Mouse (Mus musculus): ENCODE data around the gene Steap3.

Gene Steap3

GRCm38 (mm10) chr1:120198151-120198550, 74.4 kb downstream of the Steap3 start:
- no peak for DNase-seq (ENCODE audit: low spot score)

GRCm38 (mm10) chr1:120197189-120197588, 75.3 kb downstream of the Steap3 start:
- DNase-seq (ENCODE audit: low spot score), result peak; percentile 85

DNA sequence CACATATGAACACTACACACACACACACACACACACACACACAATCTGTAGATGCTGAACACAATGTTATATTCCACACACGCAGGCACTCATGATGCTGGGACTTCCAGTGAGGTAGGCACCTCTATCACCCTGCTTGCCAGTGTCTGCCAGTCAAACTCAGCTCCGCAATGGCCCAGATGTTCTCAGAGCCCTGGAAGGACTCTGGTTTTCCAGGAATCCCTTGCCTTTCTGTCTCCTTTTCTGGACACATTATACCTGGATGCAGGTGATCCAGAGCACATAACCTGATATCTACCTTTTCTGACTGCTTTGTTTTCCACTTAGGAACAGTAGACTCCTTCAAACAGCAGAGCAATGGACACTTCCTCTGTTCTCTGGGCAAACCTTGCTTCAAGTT, 75.8 kb downstream of the Steap3 start:
- no peak for DNase-seq (ENCODE audit: low spot score)

DNA sequence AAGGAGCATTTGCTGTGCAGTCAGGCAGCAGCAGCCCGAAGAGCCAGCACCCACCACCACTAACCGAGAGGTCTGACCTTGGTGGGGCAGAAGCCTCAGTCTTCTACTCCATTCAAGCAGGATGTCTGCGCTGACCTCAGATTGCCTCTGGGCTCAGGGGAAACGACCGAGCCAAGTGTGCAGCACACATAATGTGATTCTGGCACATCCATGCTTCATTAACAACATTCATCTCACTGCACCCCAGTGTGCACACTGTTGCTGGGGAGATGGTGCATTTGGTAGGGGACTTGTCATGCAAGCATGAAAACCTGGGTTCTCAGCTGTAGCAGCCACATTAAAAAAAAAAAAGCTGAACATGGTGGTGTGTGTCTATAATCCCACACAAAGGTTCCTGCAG, 76.6 kb downstream of the Steap3 start:
- no peak for DNase-seq (ENCODE audit: low spot score)

DNA sequence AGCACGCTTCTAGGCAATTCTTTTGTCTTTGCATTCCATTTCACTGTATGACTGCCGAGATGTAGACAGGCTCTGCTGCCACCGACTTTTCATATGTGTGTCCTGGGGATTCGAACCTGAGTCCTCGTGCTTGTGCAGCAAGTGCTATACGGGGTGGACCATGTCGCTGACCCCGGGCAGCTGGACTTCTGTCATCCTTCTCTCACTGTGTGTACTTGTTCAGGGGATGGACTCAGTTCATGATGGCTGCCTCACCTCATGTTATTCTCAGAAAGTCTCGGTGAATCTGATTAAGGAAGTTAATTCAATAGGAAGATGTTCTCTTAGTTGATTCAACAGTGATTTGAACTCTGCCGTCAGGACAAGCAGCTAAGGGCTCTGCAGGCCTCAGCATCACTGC, 78.9 kb downstream of the Steap3 start:
- no peak for DNase-seq (ENCODE audit: low spot score)

DNA sequence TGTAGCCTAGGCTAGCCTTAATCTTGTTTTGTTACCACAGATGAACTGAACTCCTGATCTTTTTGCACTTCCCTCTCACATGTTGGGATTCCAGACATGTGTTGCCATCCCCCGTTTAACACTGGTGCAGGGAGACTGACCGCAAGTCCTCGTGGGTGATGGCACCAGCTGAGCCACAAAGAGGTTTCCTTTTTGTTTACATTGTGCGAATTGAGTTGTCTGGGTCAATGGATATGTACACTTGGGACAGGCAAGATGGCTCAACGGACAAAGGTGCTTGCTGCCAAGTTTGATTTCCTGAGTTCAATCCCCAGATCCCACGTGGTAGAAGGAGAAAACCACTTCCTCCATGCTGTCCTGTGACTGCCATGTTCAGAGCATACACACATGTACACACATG, 80.2 kb downstream of the Steap3 start:
- no peak for DNase-seq (ENCODE audit: low spot score)

GRCm38 (mm10) chr1:120190946-120191345, 81.6 kb downstream of the Steap3 start:
- DNase-seq (ENCODE audit: low spot score), result no peak

GRCm38 (mm10) chr1:120190300-120190699, 82.2 kb downstream of the Steap3 start:
- no peak for DNase-seq (ENCODE audit: low spot score)

GRCm38 (mm10) chr1:120189206-120189605, 83.3 kb downstream of the Steap3 start:
- no peak for DNase-seq (ENCODE audit: low spot score)

DNA sequence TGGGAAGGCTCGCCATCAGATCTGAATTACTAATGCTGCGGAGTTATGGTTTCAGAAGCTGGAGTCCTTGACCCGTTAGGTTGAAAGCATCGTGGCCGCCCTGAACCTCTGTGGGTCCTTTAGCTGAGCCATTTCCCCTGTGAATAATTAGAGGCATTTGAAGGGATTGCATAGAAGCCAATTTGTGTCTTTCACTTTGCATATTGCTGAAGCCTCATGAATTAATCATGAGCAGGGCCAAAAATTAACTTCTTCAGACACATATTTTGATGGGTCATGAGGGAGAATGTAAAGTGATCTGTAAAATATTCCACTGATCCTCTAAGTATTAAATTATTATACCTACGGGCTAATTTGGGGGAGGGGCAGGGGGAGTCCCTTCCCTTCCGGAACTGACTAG, 85.4 kb downstream of the Steap3 start:
- no peak for DNase-seq (ENCODE audit: low spot score)

- no peak for DNase-seq (ENCODE audit: low spot score)
These were observed 85.8 kb downstream of the Steap3 start for GRCm38 (mm10) chr1:120186655-120187054.

GRCm38 (mm10) chr1:120186204-120186603, 86.3 kb downstream of the Steap3 start:
- no peak for DNase-seq (ENCODE audit: low spot score)

GRCm38 (mm10) chr1:120177141-120177540, 95.4 kb downstream of the Steap3 start:
- no peak for DNase-seq (ENCODE audit: low spot score)

DNA sequence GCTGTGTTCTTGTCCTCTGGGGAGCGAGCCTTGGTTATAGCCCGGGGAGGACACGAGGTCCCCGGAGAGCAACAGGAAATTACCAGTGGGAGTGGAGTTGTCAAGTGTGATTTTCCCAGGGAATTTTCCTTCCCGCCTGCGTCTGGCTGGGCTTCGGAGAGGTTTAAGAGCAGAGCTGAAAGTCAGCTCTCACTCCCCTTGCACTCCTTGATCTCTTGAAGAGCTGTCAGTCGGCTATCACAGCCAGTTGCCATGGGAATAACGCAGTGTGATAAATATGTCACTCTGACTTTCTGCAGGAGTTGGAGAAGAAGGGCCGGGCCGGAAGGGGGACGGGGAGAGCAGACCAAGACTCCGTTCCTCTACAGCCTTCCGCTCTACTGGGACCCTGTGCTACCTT, 96.2 kb downstream of the Steap3 start:
- peak; percentile 34 for DNase-seq (ENCODE audit: low spot score)

DNA sequence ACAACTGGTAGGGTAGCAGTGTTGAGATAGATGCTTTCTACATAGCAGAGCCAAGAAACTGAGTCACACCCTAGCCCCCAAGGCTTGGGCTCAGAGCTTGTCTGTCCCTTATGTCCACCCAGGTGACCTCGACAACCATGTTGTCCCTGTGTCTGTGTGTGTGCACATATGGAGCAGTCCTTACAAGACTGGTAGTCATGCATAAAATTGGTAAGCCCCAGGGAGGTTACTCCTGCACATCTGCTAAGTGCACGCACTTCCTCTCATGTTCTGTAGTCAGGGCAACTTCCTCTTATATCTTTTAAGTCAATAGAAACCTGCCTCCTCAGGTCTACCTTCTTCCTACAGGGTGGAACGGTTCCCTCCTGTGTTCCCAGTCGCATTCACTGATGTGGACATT, 97.5 kb downstream of the Steap3 start:
- no peak for DNase-seq (ENCODE audit: low spot score)

DNA sequence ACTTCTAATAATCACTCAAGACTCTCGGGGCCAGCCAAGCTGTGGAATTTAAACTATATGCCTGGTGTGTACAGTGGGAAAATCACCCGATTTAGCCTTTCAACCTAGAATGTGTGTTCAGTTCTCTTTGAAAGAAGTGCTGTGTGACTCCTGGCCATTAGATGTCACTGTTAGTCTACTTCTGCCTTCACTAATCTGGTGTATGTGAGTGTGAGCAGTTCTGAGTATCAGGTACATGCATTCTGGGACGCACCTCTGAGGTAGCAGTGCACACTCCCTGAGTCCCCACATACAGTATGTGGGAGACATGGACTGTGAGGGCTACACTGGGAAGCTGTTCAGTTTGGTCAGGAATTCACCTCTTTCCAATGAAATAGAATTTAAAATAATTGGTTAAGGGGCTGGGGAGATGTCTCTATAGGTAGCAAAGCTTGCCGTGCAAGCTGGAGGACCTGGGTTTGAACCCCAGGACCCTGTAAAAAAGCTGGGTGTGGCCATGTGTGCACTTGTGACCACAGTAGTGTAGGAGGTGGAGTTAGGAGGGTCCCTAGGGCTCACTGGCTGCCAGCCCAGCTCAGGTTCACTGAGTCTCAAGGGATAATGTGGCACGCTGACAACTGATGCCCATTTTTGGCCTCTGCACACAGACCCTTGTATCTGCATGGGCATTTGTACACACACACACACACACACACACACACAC, 100.5 kb downstream of the Steap3 start:
- peak; percentile 57 for DNase-seq (ENCODE audit: low spot score)

DNA sequence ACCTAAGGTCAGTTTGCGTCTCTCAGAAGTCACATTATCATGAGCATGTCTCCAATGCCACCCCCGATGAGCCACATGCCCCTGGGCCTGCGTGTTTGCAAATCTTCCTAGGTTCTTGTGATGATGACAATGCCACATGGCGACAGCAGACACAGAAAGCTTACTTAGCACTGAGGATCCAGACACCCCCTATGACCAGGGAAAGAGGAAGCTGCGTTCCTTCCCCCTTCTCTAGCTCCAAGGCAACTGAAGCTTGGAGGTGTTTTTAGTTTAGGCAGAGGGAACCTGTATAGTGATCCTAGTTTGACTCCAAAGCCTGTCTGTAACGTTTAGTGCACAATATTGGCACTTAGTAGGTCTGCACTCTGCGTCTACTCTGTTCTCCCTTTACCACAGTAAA, 102.2 kb downstream of the Steap3 start:
- DNase-seq (ENCODE audit: low spot score), result no peak

DNA sequence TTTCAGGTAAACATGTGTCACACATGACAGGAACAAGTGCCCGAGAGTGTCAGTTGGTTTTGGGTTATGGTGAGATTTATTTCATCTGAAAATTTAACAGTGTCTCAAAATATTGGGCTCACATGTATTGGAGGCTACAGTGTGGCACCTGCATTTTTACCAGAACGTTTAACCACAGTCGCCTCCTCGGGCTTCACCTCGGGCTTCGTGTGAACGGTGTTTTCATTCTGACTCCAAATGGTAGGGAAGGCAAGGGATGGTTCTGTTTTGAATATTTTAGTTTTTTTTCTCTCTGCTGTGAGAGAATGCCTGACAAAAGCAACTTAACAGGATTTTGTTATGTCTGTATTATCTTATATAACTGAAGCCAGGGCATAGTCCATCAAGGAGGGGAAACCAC, 103.8 kb downstream of the Steap3 start:
- DNase-seq (ENCODE audit: low spot score), result no peak

- no peak for DNase-seq (ENCODE audit: low spot score)
These were observed 104.5 kb downstream of the Steap3 start for GRCm38 (mm10) chr1:120168016-120168415.

- no peak for DNase-seq (ENCODE audit: low spot score)
These were observed 109.9 kb downstream of the Steap3 start for GRCm38 (mm10) chr1:120162616-120163015.

- DNase-seq (ENCODE audit: low spot score), result no peak
These were observed 111.0 kb downstream of the Steap3 start for GRCm38 (mm10) chr1:120161502-120161901.

DNA sequence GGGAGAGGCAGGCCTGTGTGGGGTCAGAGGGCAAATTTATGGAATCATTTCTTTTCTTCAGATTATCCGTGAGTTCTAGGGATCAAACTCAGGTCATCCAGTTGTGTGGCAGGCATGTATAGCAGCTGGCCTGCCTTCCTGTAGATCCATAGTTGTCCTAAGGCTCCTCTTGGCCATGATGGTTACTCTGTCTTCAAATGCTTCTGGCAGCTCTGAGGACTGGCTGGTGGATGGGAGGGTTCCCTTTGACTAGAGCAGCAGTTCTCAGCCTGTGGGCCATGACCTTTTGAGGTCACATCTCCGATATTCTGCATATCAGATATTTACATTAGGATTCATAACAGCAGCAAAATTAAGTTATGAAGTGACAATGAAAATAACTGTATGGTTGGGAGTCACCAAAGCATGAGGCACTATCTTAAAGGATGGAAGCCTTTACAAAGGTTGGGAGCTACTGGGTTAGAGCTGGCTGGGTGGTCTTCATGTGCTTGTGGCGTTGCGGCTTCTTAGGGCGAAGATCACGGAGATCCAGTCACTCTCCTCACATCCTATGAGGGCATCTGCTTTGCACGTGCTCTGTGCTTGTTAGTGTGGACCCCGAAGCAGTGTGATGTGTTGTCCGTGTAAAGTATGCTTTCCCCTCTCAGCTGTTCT, 113.9 kb downstream of the Steap3 start:
- no peak for DNase-seq (ENCODE audit: low spot score)

DNA sequence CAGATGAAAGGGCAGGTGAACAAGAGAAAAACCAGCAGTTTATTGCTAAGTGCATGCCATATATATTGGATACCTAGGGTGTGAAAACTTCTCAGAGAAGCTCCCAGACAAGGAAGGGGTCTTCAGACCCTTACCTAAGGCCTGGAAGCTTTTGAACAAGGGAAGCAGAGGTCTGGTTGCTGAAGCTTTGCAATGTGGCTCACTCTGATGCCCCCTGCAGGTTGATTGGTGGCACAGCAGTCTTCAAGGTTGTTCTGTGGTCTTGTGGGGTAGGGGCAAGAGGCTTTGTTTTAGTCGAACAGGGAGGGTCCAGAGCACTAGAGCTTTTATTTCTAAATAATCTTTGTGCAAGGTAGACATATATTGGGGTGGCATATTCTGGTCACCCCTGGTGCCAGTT, 117.2 kb downstream of the Steap3 start:
- peak; percentile 68 for DNase-seq (ENCODE audit: low spot score)

DNA sequence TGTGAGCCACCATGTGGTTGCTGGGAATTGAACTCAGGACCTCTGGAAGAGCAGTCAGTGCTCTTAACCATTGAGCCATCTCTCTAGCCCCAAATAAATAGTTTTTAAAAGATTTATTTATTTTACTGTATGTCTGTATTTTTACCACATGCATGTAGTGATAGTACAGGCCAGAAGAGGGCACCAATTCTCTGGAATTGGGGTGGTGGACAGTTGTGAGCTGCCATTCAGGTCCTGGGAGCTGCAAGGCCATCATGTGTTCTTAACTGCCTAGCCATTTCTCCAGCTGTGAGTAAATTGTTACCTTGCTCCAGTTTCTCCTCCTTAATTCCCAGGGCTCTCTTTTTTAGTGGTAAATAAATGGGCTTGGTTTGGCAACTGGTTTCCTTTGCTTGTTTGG, 118.3 kb downstream of the Steap3 start:
- DNase-seq (ENCODE audit: low spot score), result peak; percentile 67

Data from embryo, embryonic 10 days (tissue).